In the genomic region with DNA sequence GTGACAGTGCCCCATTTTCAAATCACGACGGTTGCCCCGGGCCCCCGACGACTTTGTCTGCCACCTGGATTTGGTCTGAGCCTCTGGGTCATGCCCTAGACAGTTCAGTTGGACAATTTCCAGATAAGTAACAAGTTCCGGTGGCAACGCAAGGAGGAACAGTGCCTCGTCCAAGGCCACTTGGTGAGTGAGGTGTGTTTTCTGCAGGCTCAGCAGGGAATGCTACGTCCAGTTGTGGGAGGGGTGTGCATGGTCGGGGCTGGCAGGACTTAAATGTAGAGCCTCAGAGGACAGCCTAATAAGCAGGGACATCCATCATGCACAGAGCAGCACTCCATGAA, we compare ENCODE assay signal across 7 mouse cellular contexts.
A peak's percentile ranks its signal among the peaks of the same experiment; 100 is the strongest.
DNase-seq lines count a peak whose midpoint lies in the region; ATAC-seq and TF ChIP-seq lines count a peak whose summit lies in the region.

No protein-coding gene starts in this region.

- ATAC-seq in embryonic facial prominence, embryonic 13.5 days (ENCODE audit: insufficient number of reproducible peaks, insufficient read depth, low FRiP score, low TSS enrichment, low read depth), result no peak
- peak; percentile 11; the same call in 1 of the 2 replicates for ATAC-seq in midbrain, embryonic 13.5 days

- no peaks in the 10 kb centered on the region; the same call in 1 of the 2 replicates for H3K4me1 ChIP-seq in kidney, adult 2 months (ENCODE audit: control insufficient read depth, insufficient read depth, low read length)
- peaks cover 21% of the 10 kb centered on the region for H3K4me1 ChIP-seq in embryonic facial prominence, embryonic 13.5 days
- H3K4me1 ChIP-seq in hindbrain, embryonic 10.5 days (replicated peaks), result peaks cover 14% of the 10 kb centered on the region
- H3K4me1 ChIP-seq in midbrain, embryonic 13.5 days (replicated peaks), result peaks cover 9% of the 10 kb centered on the region

- no peaks in the 10 kb centered on the region for H3K9me3 ChIP-seq in embryonic facial prominence, embryonic 13.5 days
- H3K9me3 ChIP-seq in hindbrain, embryonic 10.5 days, result 0 out of 2 replicates have a peak, but pooled peaks cover 4% of the 10 kb centered on the region
- H3K9me3 ChIP-seq in midbrain, embryonic 13.5 days, result no peaks in the 10 kb centered on the region

- no peak overlapping the region for H3K4me3 ChIP-seq in kidney, adult 2 months (ENCODE audit: insufficient read depth, low read depth, low read length)
- peak overlapping the region; percentile 21; the same call in 1 of the 2 replicates for H3K4me3 ChIP-seq in embryonic facial prominence, embryonic 13.5 days
- peak overlapping the region; percentile 43 for H3K4me3 ChIP-seq in hindbrain, embryonic 10.5 days
- peak overlapping the region; percentile 24 for H3K4me3 ChIP-seq in midbrain, embryonic 13.5 days (replicated peaks)

- DNase-seq in kidney, adult 2 months, result peak; percentile 11
- no peak for DNase-seq in kidney, postnatal 4 days
- no peak for DNase-seq in hindbrain, embryonic 10.5 days (ENCODE audit: low spot score)
- DNase-seq in gastrocnemius, postnatal 4 days (ENCODE audit: low spot score in 2 of 2), result no peak
- DNase-seq in left cerebral cortex, postnatal 14 days (ENCODE audit: low spot score in 2 of 2), result no peak

- H3K27me3 ChIP-seq in kidney, adult 2 months (replicated peaks; ENCODE audit: control insufficient read depth, insufficient read depth, low read length), result no peaks in the 10 kb centered on the region
- H3K27me3 ChIP-seq in embryonic facial prominence, embryonic 13.5 days, result peaks cover 8% of the 10 kb centered on the region; the same call in 1 of the 2 replicates
- H3K27me3 ChIP-seq in hindbrain, embryonic 10.5 days (ENCODE audit: insufficient read depth, poor library complexity, severe bottlenecking), result peaks cover 69% of the 10 kb centered on the region
- peaks cover 16% of the 10 kb centered on the region for H3K27me3 ChIP-seq in midbrain, embryonic 13.5 days

- 0 out of 2 replicates have a peak overlapping the region, but pooled peaks have one; percentile 41 for H3K9ac ChIP-seq in embryonic facial prominence, embryonic 13.5 days
- peak overlapping the region; percentile 45; the same call in 1 of the 2 replicates for H3K9ac ChIP-seq in midbrain, embryonic 13.5 days (replicated peaks)

- H3K27ac ChIP-seq in kidney, adult 2 months (ENCODE audit: insufficient read depth, low read depth, low read length), result no peak overlapping the region
- no peak overlapping the region for H3K27ac ChIP-seq in embryonic facial prominence, embryonic 13.5 days
- H3K27ac ChIP-seq in hindbrain, embryonic 10.5 days, result peak overlapping the region; percentile 80
- H3K27ac ChIP-seq in midbrain, embryonic 13.5 days, result peak overlapping the region; percentile 55; the same call in 1 of the 2 replicates

- WGBS in kidney, adult 2 months, result 22% methylated on average over 10 of the region's 10 CpGs
- WGBS in embryonic facial prominence, embryonic 13.5 days, result 13% methylated on average over 10 of the region's 10 CpGs
- 34% methylated on average over 10 of the region's 10 CpGs for WGBS in hindbrain, embryonic 10.5 days
- WGBS in midbrain, embryonic 13.5 days, result 17% methylated on average over 10 of the region's 10 CpGs

- peak overlapping the region; percentile 55 for H3K4me2 ChIP-seq in embryonic facial prominence, embryonic 13.5 days
- peak overlapping the region; percentile 53 for H3K4me2 ChIP-seq in midbrain, embryonic 13.5 days (replicated peaks)

- no peak for TF ChIP-seq POLR2A in kidney, adult 2 months (IDR thresholded peaks at IDR 0.05; ENCODE audit: low read depth, low read length)

- intact Hi-C loops in left cerebral cortex, postnatal 14 days (cut with DNase I), result loop anchor here (5.0 to 10.0 kb wide), 3 partner anchors 97 to 842 kb away; partner anchors contain the start of gene Rybp

- no peak for TF ChIP-seq CTCF in kidney, adult 2 months (conservative IDR thresholded peaks at IDR 0.05; ENCODE audit: insufficient read depth, insufficient read length, low read depth, low read length)

- no peaks in the 10 kb centered on the region for H3K36me3 ChIP-seq in kidney, adult 2 months (ENCODE audit: control insufficient read depth, insufficient read depth, low read length)
- no peaks in the 10 kb centered on the region for H3K36me3 ChIP-seq in embryonic facial prominence, embryonic 13.5 days
- no peaks in the 10 kb centered on the region for H3K36me3 ChIP-seq in hindbrain, embryonic 10.5 days
- H3K36me3 ChIP-seq in midbrain, embryonic 13.5 days, result no peaks in the 10 kb centered on the region

Comparison
In these comparisons a context has a peak if more than half of its experiments do, and no peak if none do; other contexts are left out.
1. H3K27ac ChIP-seq: peak in hindbrain, embryonic 10.5 days (single experiment) and midbrain, embryonic 13.5 days (single experiment); none in kidney, adult 2 months (single experiment) and embryonic facial prominence, embryonic 13.5 days (single experiment).